Mouse (Mus musculus): ENCODE measurements at regions not wholly inside any gene's neighbourhood (a gene's known extent, or its start where the extent isn't known, plus 50 kb on each side); places are given as distances from the start of the nearest gene placed in this dataset.

DNA sequence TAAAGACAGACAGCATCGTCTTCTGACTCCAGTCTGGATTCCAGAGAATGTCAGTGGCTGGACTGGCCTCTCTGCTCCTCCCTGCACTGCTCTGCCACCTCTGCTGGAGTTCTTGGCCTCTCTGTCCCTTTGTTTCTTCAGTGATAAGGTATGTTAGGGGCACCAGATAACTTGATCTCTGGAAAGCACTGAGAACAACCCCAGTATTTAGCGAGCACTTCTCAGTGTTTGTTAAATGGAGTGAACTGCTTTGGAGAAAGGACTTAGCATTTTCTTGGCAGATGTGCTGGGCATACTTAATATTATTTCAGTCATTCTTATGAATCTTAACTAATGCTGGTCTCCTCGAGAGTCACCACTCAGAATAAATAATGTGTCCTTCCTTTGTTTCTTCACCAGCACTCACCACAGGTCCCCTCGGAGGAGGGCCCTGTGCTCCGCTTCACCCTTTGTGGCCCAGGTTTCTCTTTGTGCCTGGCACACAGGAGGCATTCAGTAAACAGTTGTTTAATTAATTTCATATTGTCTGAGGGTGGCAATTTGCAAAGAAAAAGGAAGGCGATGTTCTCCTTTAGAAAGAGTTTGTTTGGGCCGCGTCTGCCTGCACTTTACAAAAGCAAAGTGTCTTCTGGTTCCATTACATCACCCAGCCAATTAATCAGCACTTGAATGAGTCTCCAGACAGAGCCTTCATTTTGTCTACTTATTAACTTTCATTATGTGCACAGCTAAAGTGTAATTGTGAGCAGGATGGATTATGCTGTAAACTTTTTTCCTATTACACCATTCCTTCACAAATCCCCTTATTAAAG lies 307.1 kb upstream of the Adamts16 start:
- no peak for DNase-seq (ENCODE audit: low spot score in 2 of 2)

DNA sequence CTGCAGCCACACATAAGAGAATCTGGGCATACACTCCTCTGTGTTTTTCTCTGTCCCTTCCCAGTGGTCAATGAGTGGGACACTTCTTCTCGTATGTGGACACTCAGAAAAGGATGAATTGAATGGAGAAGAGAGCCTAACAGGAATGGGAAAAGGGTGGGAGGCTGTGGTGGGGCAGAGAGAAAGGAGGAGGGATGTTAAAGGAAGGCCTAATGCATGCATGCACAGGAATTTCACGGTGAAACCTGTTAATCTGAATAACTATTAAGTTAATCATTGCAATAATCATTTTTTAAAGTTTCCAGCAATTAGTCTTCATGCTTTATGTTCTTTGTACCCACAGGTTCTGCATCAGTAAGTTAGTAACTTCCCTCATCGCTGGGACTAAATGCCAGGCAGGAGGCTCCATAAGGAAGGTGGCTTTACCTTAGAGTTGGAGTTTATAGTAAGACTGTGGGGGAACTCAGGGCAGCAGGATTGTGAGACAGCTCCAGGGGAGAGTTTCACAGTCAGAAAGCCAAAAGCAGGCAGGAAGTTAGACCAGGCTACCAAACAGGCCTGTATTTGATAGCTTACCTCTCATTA lies 305.3 kb upstream of the Adamts16 start:
- no peak for DNase-seq (ENCODE audit: low spot score in 2 of 2)

DNA sequence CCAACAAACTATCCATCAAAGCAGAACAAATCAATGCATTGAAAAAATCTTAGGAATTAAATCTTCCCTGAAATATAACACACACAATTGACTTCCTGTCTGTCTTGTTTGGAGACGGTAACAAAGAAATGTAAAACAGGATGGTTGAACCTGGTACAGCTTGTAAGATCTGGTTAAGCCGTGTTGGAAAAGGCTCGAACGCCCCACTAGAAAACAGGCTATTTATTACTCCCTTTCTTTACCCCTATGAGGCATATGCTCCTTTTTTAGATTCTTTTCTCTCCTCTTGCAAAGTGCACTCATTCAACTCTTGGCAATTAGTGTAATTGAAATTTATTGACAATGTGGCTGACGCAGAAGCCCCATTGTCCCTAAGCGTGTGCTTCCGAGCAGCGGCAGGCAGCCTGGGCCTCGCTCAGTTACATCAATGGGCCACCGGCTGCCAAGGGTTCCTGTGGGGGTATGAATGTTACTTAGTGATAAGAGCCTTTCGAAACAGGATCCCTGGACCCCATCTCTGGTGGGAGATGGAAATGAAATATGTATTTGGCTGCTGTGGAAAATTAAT lies 297.2 kb upstream of the Adamts16 start:
- no peak for DNase-seq (ENCODE audit: low spot score in 2 of 2)

DNA sequence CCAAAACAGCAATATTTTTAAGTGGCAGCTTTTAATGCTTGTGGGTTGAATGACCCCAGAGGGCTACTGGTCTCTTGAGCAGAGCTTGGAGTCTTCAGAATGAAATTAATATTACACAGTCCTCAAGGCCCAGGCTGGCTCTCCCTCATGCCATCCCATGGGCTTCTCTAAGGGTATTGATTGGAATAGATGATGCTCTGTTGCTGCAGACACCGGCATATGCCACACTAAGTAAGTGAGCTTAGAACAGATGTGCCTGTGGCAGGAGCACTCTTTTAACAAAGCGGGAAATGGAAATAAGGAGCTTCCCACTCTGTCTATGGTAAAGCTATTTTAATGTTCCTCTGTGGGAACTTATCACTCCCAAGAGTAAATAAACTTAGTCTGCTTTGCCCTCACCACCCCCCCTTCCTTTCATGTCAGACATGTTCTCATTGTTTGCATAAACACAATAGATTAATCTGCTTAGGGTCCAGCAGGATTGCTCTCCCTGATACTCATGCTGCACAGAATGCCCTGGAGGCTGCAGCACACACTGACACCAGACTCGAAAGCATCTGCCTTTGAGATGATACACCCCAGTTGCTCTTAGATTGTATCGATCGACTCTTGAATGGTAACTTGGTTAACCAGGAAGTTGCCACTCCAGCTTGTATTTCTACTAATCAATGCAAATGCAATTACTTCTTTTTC lies 294.5 kb upstream of the Adamts16 start:
- no peak for DNase-seq (ENCODE audit: low spot score in 2 of 2)

DNA sequence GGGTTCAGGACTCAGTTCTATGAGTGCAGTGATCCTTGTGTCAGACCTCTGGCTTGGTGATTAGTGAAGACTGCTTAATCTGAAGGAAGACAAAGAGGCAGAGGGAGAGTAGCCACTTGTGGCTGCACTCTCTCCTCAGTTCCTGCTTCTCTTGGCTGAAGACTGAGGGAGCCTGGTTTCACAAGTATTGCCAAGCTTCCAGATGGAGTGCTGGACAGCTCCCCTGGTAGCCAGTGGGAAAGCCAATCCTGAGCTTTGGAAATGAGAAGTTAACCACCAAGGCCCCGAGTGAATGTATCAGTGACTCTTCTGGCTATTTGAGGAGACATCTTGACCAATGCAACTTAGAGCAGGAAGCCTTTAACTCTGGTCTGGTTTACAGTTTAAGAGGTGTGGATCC lies 279.9 kb upstream of the Adamts16 start:
- no peak for DNase-seq (ENCODE audit: low spot score in 2 of 2)

DNA sequence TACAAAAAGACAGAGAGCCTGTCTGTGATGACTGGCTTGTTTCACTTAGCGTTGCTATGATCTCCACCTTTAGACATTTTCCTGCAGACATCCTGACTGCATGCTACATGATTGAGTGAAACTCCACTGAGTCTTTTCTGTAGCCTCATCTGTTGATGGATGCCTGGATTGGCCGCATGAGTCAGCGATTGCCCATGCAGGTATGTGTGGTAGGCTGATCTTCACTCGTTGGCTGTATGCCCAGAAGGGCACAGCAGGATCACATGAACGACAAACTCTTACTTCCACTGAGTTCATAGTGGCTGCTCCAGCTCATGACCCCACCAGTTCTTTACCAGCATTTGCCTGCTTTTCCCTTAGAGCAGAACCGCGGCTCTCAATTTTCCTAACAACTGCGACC lies 266.6 kb upstream of the Adamts16 start:
- no peak for DNase-seq (ENCODE audit: low spot score in 2 of 2)

DNA sequence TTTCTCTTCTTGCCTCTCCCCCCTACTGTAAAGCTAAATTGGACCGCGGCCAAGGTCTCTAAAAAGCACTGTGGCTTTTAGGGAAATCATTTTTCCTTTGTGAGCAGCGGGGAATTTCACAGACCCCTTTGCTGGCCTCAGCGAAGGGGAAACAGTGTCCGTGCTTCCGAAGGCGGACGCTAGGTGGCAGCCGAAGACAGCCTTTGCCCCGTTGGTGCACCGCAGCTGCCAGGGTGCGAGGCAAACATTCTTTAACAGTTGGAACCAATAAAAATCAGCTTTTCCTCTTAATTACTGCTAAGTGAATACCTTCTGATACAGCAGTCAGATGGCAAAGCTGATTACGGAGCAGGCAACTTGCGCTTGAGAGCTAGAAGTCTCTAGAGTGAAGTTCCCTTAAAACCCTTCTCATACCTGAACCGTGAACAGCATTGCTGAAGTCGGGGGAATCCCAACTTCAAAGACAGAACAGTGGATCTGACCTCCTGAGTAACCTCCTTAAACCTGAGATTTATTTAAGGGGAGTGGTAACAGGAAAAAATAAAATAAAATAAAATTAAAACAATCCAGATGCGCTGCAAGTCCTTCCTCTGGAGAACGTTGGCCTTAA lies 263.7 kb upstream of the Adamts16 start:
- peak; percentile 81 to 90 for DNase-seq (ENCODE audit: low spot score in 2 of 2)

DNA sequence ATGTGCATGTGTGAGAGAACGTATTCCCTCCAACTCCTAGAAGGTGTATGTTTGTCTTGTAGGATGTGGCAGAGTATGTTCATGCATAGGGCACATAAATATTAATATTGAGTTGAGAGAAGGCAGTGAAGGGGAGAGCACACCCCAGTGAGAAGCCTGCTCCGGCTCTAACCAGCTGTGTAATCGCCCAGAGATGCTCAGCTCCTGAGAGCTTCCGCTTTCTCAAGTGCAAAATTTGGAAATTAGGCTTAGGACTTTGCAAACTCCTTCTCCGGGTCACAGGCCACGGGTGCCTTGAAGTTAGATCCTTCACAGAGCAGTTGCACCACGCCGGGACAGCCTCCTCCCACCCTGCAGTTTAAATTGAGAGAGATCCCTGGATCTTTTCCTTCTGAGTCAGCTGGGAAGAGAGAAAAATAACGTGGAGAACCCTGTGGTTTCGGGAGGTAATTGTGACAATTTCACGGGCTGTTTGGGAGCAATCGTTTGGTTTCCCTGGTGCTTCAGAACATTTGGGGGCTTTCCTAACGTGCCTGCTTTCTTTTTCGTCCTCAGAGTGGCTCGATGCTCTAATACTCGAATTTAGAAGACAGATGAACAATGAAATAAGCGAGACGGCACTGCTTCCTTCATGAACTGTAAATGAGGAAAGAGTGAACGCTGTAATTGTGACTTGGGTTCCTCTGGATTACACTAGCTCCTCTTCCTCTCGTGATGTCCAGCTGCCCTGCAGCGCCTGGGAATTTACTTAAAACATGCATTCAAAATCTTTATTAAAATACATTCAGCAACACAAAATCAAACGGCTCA lies 263.0 kb upstream of the Adamts16 start:
- no peak for DNase-seq (ENCODE audit: low spot score in 2 of 2)

DNA sequence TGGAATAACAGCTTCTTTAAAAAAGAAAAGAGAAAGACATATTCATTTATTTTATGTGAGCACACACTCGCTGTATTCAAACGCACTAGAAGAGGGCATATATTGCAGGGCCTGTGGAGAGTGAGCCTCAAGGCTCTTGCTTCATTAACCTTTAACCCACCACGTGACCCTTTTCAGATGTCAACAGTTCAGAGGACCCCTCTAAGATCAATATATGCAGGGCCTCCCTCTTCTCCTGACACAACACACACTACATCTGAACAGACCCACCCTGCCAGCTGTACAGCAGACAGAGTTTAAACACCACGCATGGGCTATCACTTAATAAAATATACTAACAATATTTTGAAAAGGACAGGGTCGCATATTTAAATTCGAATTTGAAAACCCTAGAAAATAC lies 242.7 kb upstream of the Adamts16 start:
- no peak for DNase-seq (ENCODE audit: low spot score in 2 of 2)

DNA sequence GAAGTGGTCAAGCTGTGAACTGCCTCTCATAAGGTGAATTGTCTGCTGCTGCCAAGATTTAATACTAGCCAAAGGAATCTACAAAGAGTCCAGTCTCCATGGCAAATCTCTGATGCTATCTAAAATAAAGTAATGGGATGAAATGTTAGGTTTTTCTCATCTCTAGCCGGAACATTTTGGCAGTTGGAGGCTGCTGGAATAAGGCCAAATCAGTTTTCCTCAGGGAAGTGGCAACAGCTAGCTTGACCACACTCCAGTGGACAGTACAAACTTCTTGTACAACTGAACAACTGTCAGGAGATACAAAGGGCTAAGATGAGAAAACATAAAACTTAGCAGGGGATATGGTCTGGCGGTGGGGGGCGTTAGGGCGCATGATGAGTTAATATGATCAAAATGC lies 234.3 kb upstream of the Adamts16 start:
- DNase-seq (ENCODE audit: low spot score in 2 of 2) = no peak

DNA sequence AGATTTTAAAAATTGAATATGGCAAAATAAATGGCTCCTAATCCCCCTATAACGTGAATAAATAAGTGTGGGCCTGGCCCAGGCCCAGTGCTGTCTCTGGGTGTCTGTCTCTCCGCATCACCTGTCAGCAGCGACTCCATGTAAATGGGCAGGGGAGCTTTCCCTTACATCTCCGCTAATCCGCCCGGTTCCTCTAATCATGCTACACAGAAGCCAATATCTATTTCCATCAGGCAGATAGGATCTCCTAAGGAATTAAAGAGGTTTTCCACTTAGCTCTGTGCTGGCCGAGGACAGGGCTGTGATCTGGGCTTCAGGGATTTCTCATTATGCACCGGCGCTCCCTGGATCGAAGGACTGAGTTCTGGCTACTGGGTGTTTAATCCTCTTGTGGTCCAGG lies 232.4 kb upstream of the Adamts16 start:
- DNase-seq (ENCODE audit: low spot score in 2 of 2) = no peak

DNA sequence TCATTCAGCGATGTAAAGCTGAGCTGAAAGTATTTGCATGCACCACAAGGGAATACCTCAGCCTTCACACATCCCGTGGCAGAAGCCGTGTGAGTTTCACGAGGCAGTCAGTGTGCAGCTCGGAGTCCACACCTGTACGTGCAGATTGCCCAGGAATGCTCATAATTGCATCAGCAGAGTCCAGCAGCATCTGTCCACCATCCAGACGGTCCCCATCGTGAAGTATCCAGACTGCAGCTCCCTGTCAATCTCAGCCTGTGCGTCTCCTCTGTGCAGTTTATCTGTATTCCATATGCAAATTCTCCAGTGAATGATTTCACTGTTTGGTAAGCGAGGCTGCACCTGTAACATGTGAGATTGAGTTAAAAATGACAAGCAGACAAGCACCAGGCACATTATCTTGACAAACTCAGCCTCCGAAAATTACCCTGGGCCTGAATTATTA lies 227.2 kb upstream of the Adamts16 start:
- peak in 1 of 2 experiments; percentile 29 for DNase-seq (ENCODE audit: low spot score in 2 of 2)

DNA sequence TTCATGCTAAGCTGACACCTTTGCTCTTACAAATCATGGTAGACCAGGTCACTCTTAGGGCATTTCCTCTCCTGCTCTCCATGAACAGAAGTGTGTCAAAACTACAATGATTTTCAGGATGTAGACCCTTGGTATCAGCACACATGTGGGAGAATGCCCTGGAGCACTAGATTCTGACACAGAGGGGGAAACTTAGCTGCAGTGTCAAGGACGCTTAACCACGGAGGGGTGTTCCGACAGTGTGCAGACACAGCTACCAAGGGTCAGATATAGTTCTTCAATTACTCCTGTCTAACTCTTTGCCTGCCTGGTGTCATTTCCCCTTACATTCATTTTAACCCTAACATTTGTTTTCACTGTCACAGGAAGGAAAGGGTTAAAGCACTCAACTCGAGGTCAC lies 226.4 kb upstream of the Adamts16 start:
- DNase-seq (ENCODE audit: low spot score in 2 of 2) = no peak

DNA sequence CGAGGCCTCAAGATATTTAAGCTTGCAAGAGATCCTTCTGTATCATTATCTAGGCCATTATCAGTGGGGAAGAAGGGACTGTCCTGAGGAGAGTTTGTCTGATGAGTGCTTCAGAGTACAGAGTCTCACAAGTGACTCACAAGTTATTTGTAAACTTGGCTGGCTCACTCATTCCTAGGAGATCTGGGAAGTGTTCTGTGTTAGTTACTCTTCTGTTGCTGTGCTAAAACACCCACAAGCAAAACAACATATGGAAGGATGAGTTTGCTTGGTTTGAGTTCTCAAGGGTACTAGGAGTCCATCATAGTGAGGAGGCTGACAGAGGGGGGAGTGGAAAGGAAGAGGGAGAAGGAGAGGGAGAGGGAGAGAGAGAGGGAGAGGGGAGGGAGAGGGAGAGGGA lies 224.0 kb upstream of the Adamts16 start:
- no peak for DNase-seq (ENCODE audit: low spot score in 2 of 2)

DNA sequence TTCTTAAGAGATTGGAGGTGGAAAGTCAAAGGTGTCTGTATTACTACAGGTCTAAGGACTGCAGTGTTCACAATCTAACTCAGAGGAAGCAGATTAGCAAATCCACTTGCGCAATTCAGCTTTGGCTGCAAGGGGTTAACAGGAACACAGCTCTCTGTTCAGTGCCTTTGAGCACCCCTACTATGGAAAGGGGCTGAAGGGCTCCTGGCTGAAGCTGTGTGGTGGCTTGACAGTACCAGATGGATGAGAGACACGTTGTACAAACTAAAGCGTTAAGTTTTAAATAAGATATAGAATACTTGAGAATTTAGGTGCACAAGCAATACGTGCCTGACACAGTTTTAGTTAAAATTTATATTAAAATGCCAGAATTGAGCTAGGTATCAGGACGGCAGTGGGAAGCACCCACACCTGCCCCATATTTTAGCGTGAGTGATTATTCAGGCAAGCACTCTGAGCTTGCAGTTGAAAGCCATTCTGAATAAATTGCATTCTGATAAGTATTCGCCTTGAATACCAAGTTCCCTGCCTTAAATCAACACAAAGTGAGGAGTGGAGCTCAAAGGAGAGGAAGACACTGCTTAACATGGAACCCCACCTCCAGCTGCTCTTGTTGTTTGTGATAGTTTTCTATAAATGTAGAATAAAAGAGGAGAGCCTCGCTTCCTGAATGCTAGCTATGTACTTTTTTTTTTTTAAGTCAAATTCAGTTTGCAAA lies 223.1 kb upstream of the Adamts16 start:
- no peak for DNase-seq (ENCODE audit: low spot score in 2 of 2)

DNA sequence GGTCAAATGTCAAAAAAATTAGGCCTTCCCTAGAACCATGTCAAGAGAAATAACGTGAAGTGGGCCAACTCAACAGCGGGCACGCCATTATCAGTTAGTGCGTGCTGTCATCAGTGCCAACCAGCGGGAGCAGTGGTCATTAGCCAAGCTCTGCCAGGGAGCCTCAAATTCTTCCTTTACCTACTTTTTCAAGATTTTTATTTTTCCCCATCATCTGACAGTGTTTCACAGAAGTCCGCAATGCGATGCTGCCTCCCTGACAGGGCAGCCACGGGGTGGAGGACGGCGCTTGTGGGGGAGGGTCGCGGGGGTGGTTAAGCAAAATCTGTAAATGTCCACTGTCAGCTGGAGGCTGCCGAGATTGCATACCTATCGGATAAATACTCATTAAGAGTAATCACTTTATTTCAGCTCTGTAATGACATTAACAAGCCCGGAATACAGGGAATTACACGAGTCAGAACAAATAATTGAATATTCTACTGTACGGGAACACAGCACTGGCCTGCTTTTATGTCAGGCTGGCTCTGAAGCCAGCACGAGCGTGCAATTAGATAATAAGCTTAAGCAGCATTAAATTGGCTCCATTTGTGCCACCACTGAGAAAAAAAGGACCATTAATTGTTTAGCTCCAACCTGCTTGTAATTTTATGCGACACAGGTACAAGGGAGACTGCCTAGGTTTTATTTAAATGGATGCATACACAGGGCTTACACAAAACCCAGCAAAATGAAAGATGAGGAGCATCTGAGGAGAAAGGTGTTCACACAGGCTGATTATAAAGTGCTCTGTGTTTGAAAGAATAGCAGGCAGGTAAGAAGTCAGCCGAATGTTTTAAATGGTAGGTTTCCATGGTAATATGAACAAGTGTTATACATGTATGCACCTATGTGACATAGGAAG lies 212.0 kb upstream of the Adamts16 start:
- DNase-seq (ENCODE audit: low spot score in 2 of 2) = no peak

DNA sequence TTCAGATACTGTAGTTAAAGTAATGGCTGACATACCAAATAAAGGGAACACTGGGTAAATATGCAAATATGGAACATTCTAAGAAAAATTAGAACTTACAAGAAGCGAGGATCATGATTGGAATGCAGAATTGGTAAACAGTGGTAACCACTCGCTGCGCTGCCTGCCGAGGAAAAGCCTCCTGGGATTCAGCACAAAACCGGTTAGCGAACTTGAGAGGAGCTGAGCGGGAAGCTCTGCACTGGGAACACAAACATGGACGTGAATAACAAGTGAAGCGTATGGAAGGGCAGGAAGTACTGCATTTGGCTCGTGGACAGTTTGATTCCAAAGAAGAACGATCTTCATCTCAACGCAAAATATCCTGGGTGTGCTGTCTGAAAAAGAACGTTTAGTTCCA lies 209.0 kb upstream of the Adamts16 start:
- DNase-seq (ENCODE audit: low spot score in 2 of 2) = no peak

DNA sequence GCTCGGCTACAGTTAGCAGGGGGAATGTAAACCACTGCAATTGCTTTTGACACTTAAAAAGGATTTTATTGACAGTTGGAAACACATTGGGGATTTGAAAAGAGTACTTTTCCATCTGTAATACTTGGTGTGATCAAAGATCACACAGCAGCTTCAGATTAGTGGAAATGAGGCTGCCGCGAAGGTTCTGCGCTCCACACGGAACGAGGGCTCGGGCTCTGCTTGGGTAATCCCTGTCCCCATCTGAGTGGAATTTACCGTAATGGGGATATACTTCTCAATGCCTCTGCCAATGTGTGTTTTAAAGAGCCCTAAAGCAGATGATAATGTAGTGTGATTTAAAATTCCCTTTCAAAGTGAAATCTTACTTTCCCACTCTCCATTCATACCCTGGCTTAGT lies 194.4 kb upstream of the Adamts16 start:
- DNase-seq (ENCODE audit: low spot score in 2 of 2) = no peak

DNA sequence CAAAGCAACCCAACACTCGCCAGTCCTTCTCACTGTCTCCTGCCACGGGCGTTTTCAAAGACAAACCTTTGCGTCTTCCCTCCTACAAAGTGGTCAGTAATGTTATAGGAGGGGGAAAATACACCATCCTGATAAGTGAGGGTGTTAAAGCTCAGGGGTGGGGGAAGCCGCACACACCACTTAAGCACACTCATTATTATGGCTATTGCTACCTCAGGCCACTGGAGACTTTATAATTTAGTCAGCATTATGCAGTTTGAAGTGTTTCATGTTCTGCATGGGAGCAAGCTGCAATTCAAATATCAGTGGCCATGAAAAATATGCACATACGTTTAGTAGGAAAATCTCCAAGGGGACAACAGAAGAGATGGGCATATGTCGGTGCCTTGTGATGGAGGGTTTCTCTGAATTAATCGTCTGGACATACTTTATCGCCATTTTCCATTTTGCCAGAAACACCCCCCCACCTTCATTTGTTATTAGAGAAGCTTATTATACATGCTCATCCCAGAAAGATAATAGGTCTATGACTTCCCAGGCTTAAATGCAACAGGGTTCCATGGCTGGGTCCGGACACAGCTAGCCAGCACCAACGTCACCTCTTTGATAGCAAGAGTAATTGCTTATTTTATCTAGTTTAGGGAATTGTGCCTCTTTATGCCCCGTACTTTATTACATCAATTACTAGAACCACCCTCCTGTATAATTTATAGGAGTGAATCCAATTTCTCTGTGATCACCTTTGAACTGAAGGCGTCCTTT lies 193.5 kb upstream of the Adamts16 start:
- DNase-seq (ENCODE audit: low spot score in 2 of 2) = no peak
